Mouse (Mus musculus) kidney, postnatal 14 days (tissue): ENCODE data around the gene Rprd1b.

Experiments
- DNase-seq: peaks from one replicate; pipeline ENCODE4 v3.0.0; 2022; ENCODE audit warnings: mixed read lengths

Rprd1b gene

GRCm38 (mm10) chr2:158178696-158179369, 150.5 kb downstream of the Rprd1b start:
- peak; percentile 91 for DNase-seq

DNA sequence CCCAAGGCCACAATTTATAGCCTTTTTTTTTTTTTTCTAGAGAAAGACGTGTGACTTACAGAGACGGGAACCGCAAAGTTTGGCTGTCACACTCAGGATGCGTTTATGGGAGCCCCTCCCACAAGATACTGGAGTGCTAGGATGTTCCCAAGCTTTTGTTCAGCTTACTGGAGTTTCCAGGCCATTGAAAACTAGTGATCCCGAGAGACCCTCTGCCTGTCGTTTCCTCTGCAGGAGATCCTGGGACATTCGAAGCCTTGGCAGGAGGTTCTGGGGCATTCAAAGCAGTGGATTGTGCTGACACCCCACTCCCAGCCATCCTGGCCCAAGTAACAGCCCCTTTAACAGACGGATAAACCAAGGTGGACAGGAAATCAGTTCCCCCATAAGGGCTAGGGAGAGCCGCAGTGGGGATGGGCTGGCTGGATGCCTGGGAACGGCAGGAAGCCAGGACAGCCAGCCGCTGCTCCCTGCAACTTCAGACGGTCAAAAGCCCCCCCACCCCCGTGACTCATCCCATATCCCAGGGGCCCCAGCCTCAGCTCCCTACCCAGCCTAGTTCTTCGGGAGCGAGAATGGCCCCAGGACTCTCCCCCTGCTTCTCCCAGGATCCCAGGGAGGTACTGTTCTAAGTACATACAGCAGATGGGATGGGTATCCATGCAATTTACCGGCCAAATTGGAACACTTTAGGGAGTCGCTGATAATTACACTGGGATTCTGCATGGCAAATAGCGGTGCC, 151.2 kb downstream of the Rprd1b start:
- DNase-seq: peak; percentile 66

- peak; percentile 52 for DNase-seq
Observed at GRCm38 (mm10) chr2:158180797-158181196, 152.5 kb downstream of the Rprd1b start.
